Mouse (Mus musculus) cerebellum, adult 8-10 months (tissue): Measurements from ENCODE around the gene Kyat3.
"Not testable (repeated sequence)": the region's sequence is repeated elsewhere in the genome, so short reads cannot be mapped to it uniquely, and the experiment has no call there.

Experiments used
- DNase-seq: peaks from one replicate; pipeline ENCODE4 v3.0.0; 2022

Kyat3 gene

GRCm38 (mm10) chr3:142700442-142701322, at the start of gene Kyat3:
Gene Kyat3, plus strand, starts transcription at chr3:142701051.
- DNase-seq = peak; percentile 85

- no peak for DNase-seq
Measured at GRCm38 (mm10) chr3:142664723-142665122, 36.1 kb upstream of the Kyat3 start.

DNA sequence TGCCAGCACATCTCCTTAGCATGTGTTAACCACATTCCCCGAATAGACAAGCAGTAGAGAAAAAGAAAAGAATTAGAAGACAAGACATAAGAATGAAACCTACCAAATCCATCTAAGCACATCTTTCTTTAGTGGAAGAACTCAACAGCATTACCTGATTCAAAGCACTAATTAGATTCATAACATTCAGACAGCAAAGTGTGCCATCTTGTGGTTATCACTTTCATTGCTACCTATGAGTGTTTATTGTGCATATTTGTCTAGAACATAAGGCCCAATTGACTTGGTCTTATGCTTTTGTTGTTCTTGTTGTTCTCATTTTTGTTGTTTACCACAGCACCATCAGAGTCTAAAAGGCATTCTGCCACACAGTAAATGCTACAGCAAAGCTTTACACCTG, 26.2 kb upstream of the Kyat3 start:
- no peak for DNase-seq

DNA sequence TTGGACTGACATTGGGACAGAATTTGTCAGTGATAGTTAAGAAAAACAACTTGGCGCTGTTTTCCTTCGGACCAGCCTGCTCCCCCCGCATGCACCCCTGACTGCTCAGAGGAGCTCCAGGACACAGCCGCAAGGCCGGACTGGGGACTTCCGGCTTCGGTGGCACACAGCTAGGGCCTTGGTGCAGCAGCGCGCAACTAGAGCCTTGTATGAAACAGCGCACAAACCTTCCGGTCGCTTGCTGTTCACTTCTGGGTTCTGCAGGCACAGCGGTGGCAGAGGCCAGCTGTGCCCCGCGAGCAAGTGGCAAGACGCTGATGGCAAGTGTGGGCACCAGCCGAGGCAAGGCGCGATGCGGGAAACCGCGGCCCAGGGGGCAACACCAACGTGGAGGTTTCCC, 12.9 kb upstream of the Kyat3 start:
- DNase-seq = no peak

DNA sequence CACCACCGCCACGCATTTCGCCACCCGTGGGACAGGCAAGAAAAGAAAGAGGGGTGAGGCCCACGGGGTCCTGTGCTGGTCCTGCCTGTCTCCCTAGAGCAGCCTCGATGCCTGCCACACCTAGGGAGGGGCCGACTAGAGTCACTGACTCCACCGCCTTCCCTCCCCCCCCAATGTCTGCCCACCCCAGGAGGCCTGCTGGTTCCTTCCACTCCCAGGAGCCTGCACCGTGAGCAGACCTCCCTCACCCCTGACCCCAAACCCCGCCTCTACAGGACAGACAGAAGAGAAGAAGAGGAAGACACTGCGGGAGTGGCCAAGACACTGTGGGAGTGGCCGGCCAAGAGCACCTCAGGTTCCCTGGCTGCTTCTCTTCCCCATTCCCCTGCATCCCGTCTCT, 12.5 kb upstream of the Kyat3 start:
- DNase-seq = no peak

DNA sequence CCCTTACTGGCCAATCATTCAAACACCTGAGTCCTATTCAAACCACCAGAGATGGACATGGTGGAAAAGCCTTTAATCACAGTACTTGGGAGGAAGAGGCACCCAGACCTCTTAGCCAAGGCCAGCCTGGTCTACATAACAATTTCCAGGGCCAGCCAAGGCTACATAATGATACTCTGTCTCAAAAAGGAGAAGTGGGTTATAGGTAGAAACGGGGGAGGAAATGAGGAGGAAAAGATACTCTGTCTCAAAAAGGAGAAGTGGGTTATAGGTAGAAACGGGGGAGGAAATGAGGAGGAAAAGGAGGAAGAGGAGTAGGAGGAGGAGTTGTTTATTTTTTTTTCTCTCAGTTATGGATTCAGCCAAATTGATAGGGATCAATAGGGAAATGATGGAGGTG, 4.3 kb upstream of the Kyat3 start:
- DNase-seq = no peak

- no peak for DNase-seq
Measured at GRCm38 (mm10) chr3:142701407-142701989, 647 bp downstream of the Kyat3 start.

- no peak for DNase-seq
Measured at GRCm38 (mm10) chr3:142706581-142707444, 6.0 kb downstream of the Kyat3 start.

DNA sequence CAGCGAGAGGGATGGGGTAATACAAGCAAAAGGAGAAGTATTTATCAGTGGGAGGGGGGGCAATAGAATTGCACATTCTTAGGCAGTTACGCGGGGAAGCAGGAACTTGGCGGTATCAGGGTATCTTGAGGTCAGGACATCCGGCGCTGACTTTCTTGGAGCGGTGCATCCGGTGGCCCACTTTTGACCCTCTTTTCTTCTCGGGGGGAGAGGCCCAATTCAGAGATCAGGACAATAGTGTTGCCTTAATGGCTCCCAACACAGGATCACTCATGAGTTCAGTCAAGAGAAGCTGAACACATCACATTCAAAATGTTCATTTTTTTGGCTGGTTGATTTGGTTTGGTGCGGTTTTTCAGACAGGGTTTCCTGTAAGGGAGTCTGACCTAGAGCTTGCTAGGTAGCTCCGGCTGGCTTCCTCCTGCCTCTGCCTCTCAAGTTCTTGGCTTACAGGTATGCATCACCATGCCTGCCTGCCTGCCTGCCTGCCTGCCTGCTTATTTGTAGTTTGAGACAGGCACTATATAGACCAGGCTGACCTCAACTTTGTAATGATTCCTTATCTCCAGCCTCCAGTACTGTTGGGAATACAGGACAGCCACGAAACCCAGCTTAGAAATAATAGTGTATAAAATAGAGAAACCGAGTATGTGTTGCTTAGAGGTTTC, 7.5 kb downstream of the Kyat3 start:
- DNase-seq = not testable (repeated sequence)

DNA sequence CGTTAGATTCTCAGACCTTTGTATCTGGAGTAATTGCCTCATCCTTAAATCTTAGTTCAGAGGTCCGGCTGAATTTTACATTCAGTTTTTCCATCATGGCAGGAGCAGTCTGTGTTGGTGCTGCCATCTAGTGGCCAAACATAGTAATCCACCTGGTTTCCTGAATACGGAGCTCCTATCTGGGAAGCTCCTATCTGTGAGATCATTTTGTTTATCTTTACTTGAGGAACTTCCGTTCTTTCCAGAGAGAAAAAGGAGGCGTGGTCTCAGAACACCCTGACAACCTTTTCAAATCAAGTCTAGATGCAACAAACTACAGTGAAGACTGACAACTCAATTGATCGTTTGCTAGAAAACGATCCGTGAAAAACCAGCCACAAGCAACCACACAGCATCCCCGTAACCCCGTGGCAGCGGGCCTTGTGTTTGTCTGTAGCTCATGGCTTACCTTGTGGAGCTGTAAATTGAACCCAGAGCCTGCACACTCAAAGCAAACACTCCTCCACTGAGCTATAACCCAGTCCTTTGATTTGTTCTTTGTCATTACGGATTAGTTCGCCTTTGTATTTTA, 8.1 kb downstream of the Kyat3 start:
- peak; percentile 70 for DNase-seq

DNA sequence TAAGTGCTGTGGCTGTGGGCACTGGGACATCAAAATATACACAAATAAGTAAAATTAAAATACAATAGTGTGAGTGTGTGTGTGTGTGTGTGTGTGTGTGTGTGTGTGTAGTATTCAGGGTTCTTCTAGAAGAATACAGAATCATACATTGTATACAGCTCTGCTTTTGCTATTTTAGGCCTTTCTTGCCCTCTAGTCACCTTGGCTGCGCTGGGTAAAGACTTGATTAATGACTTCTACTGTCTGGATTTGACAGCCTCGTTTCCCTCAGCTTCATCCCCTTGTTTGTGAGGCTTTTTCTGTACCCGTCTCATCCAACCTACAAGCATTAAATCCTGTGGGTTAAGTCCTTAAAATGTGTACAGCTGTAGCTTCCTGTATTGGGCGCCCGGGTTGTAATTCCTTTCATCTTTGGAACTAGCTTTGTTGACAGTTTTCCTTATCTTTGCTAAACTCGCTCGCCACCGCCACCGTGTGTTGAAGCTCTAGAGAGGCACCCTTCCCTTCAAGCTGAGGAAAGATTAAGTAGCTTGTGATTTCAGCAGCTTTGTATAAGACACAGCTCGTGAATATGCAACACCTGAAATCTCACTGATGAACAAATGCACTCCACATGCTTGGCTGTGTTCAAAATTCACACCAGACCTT, 9.6 kb downstream of the Kyat3 start:
- no peak for DNase-seq

DNA sequence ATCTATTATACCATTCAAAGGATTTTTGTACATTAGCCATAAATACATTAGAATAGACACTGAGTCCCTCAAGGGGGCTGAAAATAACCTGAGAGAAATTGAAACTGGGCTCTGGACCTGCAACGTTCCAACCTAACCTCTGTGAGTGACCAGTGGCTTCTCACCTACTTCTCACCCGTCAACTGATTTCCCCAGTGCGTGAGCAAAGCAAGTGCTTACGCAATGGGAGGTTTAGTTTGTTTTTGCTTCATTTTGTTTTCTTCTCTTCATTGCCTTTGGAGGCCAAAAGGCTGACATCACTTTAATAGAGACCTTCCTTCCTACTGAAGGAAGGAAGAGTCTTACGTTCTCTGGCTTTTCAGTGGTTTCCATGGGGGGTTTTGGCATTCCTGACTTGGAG, 10.5 kb downstream of the Kyat3 start:
- no peak for DNase-seq

- DNase-seq = not testable (repeated sequence)
Measured at GRCm38 (mm10) chr3:142712401-142713040, 11.7 kb downstream of the Kyat3 start.

DNA sequence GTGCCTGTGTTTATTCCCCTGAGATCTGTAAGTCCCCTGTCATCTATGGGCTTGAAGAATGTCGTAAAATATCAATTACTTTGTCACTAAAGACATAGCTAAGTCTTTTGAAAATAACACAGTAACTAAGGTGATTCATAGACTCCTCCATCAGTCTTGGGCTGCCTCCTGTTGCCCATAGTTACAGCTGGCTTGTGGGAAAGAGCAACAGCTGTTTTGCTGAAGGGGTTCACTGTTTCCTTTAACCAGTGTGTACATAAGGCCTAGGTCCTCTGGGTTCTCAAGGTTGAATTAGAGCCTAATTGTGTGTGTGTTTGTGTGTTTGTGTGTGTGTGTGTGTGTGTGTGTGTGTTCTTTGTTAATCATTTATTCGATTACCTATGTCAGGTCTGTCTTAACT, 24.6 kb downstream of the Kyat3 start:
- no peak for DNase-seq

GRCm38 (mm10) chr3:142725969-142726672, 25.3 kb downstream of the Kyat3 start:
- no peak for DNase-seq

DNA sequence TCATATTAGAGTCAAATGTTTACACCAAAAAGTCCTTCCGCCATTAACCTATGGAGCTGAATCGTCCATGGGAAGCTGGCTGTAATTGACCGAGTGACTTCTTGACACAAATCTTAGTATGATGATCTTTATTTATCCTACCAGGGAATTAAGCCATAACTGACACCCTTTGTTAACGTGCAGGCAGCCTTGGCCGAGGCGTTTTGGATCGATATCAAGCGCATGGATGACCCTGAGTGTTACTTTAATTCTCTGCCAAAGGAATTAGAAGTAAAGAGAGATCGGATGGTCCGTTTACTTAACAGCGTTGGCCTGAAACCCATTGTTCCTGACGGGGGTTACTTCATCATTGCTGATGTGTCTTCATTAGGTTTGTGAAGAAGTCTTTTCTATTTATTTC, 33.4 kb downstream of the Kyat3 start:
- no peak for DNase-seq

- no peak for DNase-seq
Measured at GRCm38 (mm10) chr3:142740896-142741295, 40.0 kb downstream of the Kyat3 start.

GRCm38 (mm10) chr3:142743973-142744898, 43.4 kb downstream of the Kyat3 start:
- DNase-seq = no peak

DNA sequence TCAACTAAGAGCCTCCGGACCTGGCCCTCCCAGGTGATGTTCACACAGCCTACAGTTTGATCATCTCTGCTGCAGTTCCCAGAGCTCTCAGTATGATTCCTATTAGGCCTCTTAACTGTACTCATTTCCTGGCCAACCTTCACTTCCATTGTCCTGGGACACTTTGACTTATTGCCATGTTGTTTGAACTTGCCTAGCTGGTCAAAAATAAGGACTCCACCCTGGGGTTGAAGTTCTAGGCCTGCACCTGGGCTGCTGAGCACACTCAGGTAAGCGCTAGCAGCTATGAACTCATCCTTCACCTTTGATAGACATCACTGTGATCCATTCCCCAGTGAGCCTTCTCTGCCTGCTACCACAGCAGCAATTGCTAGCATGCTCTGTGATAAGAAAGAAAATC, 44.2 kb downstream of the Kyat3 start:
- DNase-seq = no peak

DNA sequence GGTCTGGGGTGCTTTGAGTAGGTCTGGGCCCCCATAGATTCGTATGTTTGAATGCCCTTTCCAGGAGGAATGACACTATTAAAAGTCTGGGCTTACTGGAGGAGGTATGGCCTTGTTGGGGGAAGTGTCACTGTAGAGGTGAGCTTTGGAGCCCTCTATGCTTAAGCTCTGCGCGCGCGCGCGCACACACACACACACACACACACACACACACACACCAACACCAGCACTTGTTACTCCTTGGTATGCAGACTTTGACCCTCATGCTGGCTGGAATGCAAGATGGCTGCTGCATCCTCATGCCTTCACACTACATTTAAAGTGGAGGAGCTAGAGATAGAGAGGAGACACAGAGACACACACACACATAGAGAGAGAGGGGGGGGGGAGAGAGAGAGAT, 46.8 kb downstream of the Kyat3 start:
- no peak for DNase-seq
